In genomic region chr3:138216091-138216490, GRCm38 (mm10) we compare ENCODE assay signal across 29 mouse cellular contexts. TPM values are rescaled to one million over a fixed set of nuclear protein-coding genes. Genes with fewer than 3 reads are reported as not detected.
DNase-seq lines count a peak whose midpoint lies in the region; ATAC-seq and TF ChIP-seq lines count a peak whose summit lies in the region.
"Had no signal": no experiment of that assay in that cellular context is flagged by ENCODE, and none has a peak within 500 bp of the region (broad histone marks: within the 10 kb centered on the region; RNA-seq: fewer than 3 reads in every experiment).

No protein-coding gene starts in this region.

- no peak for TF ChIP-seq EP300 in lung, postnatal 0 days (IDR thresholded peaks at IDR 0.05)

- H3K27ac ChIP-seq in embryonic facial prominence, embryonic 15.5 days (replicated peaks) = 0 out of 2 replicates have a peak overlapping the region, but pooled peaks have one; percentile 8
- H3K27ac ChIP-seq in embryonic facial prominence, embryonic 10.5 days (replicated peaks) = no peak overlapping the region
- H3K27ac ChIP-seq in lung, postnatal 0 days (ENCODE audit: low read length) = no peak overlapping the region
- H3K27ac ChIP-seq: gastrocnemius, adult 2 months; heart, embryonic 13.5 days; hindbrain, embryonic 14.5 days; hindbrain, postnatal 0 days had no signal

- H3K4me1 ChIP-seq in embryonic facial prominence, embryonic 15.5 days = peaks cover 18% of the 10 kb centered on the region; the same call in 1 of the 2 replicates
- peaks cover 7% of the 10 kb centered on the region for H3K4me1 ChIP-seq in embryonic facial prominence, embryonic 10.5 days
- no peaks in the 10 kb centered on the region for H3K4me1 ChIP-seq in lung, postnatal 0 days (ENCODE audit: insufficient read depth, low read depth, low read length)
- H3K4me1 ChIP-seq: heart, embryonic 13.5 days had no signal

- H3K9ac ChIP-seq in embryonic facial prominence, embryonic 15.5 days = no peak overlapping the region
- H3K9ac ChIP-seq in lung, postnatal 0 days (replicated peaks; ENCODE audit: low read depth) = no peak overlapping the region
- H3K9ac ChIP-seq: forebrain, postnatal 0 days; heart, embryonic 13.5 days; hindbrain, embryonic 14.5 days had no signal

- no peak overlapping the region for H3K4me2 ChIP-seq in embryonic facial prominence, embryonic 15.5 days (replicated peaks)
- H3K4me2 ChIP-seq in lung, postnatal 0 days (replicated peaks; ENCODE audit: low read depth, low read length) = no peak overlapping the region
- H3K4me2 ChIP-seq: heart, embryonic 13.5 days; hindbrain, embryonic 14.5 days had no signal

- H3K9me3 ChIP-seq in embryonic facial prominence, embryonic 15.5 days (replicated peaks) = no peaks in the 10 kb centered on the region
- H3K9me3 ChIP-seq in embryonic facial prominence, embryonic 10.5 days = no peaks in the 10 kb centered on the region
- H3K9me3 ChIP-seq in lung, postnatal 0 days (ENCODE audit: low read length) = no peaks in the 10 kb centered on the region
- H3K9me3 ChIP-seq: heart, embryonic 13.5 days had no signal

- ATAC-seq in embryonic facial prominence, embryonic 15.5 days (ENCODE audit: insufficient number of reproducible peaks, low FRiP score, low TSS enrichment, low read depth) = no peak
- ATAC-seq in lung, postnatal 0 days = no peak
- ATAC-seq: activated CD4-positive, CD25-positive, alpha-beta regulatory T cell, adult 4 months; forebrain, embryonic 14.5 days; forebrain, postnatal 0 days; hindbrain, postnatal 0 days had no signal

- no peak overlapping the region for H3K4me3 ChIP-seq in embryonic facial prominence, embryonic 15.5 days (replicated peaks)
- no peak overlapping the region for H3K4me3 ChIP-seq in embryonic facial prominence, embryonic 10.5 days
- H3K4me3 ChIP-seq in lung, postnatal 0 days (ENCODE audit: low read depth, low read length) = no peak overlapping the region
- H3K4me3 ChIP-seq: gastrocnemius, adult 2 months; heart, embryonic 13.5 days had no signal

- H3K27me3 ChIP-seq in embryonic facial prominence, embryonic 15.5 days = no peaks in the 10 kb centered on the region
- H3K27me3 ChIP-seq in embryonic facial prominence, embryonic 10.5 days (replicated peaks; ENCODE audit: low read depth, poor library complexity, severe bottlenecking) = no peaks in the 10 kb centered on the region
- H3K27me3 ChIP-seq in lung, postnatal 0 days (replicated peaks; ENCODE audit: insufficient read depth, low read length) = no peaks in the 10 kb centered on the region
- H3K27me3 ChIP-seq: heart, embryonic 13.5 days had no signal

- TF ChIP-seq CTCF in lung, postnatal 0 days (IDR thresholded peaks at IDR 0.05) = no peak

- WGBS in embryonic facial prominence, embryonic 15.5 days = 73% methylated on average over 8 of the region's 8 CpGs
- WGBS in embryonic facial prominence, embryonic 10.5 days = 87% methylated on average over 8 of the region's 8 CpGs
- 77% methylated on average over 8 of the region's 8 CpGs for WGBS in lung, postnatal 0 days

- DNase-seq in embryonic facial prominence, embryonic 10.5 days (ENCODE audit: low spot score) = no peak
- peak; percentile 14 for DNase-seq in lung, postnatal 0 days (ENCODE audit: low spot score)
- no peak for DNase-seq in lung, postnatal 4 days
- DNase-seq in urinary bladder, postnatal 14 days (ENCODE audit: low spot score) = peak; percentile 44
- DNase-seq in urinary bladder, adult 2 months (ENCODE audit: low spot score) = no peak
- DNase-seq: adrenal gland, adult 8-10 months; cerebellum, adult 11-12 months; cerebellum, adult 8-10 months; cerebellum, postnatal 10 days; cerebellum, postnatal 36 days; forebrain, postnatal 0 days; gastrocnemius, adult 2 months; gastrocnemius, postnatal 14 days; heart, postnatal 14 days; heart, postnatal 4 days had no signal

- no peaks in the 10 kb centered on the region for H3K36me3 ChIP-seq in embryonic facial prominence, embryonic 15.5 days
- no peaks in the 10 kb centered on the region for H3K36me3 ChIP-seq in embryonic facial prominence, embryonic 10.5 days (replicated peaks)
- no peaks in the 10 kb centered on the region for H3K36me3 ChIP-seq in lung, postnatal 0 days (ENCODE audit: insufficient read depth, low read length)
- H3K36me3 ChIP-seq: heart, embryonic 13.5 days had no signal

RNA-seq across cellular contexts. Expression of gene Adh7, which starts 1.5 kb away (rescaled TPM):
- polyA plus RNA-seq in embryonic facial prominence, embryonic 15.5 days (2015; fragmentation: Nextera tagmentation; extraction: Ambion mirVana) = 8.1 and 8.7 TPM in 2 replicates
- not detected in 2 replicates for polyA plus RNA-seq in embryonic facial prominence, embryonic 10.5 days (2016; fragmentation: Nextera tagmentation; extraction: Ambion mirVana)
- polyA plus RNA-seq in lung, postnatal 0 days (2015; fragmentation: Nextera tagmentation; extraction: Ambion mirVana) = 0.62 and 1.1 TPM in 2 replicates
- 19.4 and 28.9 TPM in 2 replicates for polyA plus RNA-seq in urinary bladder, adult 2 months (2012; rRNA removed)
- polyA plus RNA-seq: activated CD4-positive, CD25-positive, alpha-beta regulatory T cell, adult 4 months; embryonic facial prominence, embryonic 11.5 days had no signal

RNA-seq across cellular contexts. Expression of gene 4930579F01Rik, which starts 22.5 kb away (rescaled TPM):
- polyA plus RNA-seq in embryonic facial prominence, embryonic 15.5 days (2015; fragmentation: Nextera tagmentation; extraction: Ambion mirVana) = 0.12 and 0.36 TPM in 2 replicates
- polyA plus RNA-seq in embryonic facial prominence, embryonic 10.5 days (2016; fragmentation: Nextera tagmentation; extraction: Ambion mirVana) = not detected in 2 replicates
- polyA plus RNA-seq in lung, postnatal 0 days (2015; fragmentation: Nextera tagmentation; extraction: Ambion mirVana) = not detected in 2 replicates
- polyA plus RNA-seq in urinary bladder, adult 2 months (2012; rRNA removed) = 0.03 TPM in 1 of 2 replicates, not detected in the other
- polyA plus RNA-seq: activated CD4-positive, CD25-positive, alpha-beta regulatory T cell, adult 4 months; brain, embryonic 14.5 days; cortical plate, adult 2 months; embryonic facial prominence, embryonic 11.5 days; embryonic facial prominence, embryonic 14.5 days; forebrain, embryonic 11.5 days; forebrain, embryonic 14.5 days; forebrain, postnatal 0 days; frontal cortex, adult 2 months; heart, embryonic 13.5 days; heart, embryonic 16.5 days; hindbrain, embryonic 11.5 days; hindbrain, embryonic 14.5 days had no signal

RNA-seq across cellular contexts. Expression of gene Adh1, which starts 44.7 kb away (rescaled TPM):
- 30.5 and 31.6 TPM in 2 replicates for polyA plus RNA-seq in embryonic facial prominence, embryonic 15.5 days (2015; fragmentation: Nextera tagmentation; extraction: Ambion mirVana)
- polyA plus RNA-seq in embryonic facial prominence, embryonic 10.5 days (2016; fragmentation: Nextera tagmentation; extraction: Ambion mirVana) = not detected in 2 replicates
- 801 and 895 TPM in 2 replicates for polyA plus RNA-seq in lung, postnatal 0 days (2015; fragmentation: Nextera tagmentation; extraction: Ambion mirVana)
- polyA plus RNA-seq in urinary bladder, adult 2 months (2012; rRNA removed) = 754 and 825 TPM in 2 replicates
- polyA plus RNA-seq: embryonic facial prominence, embryonic 11.5 days had no signal

Comparison
In these comparisons a context has a peak if more than half of its experiments do, and no peak if none do; other contexts are left out.
1. DNase-seq: peak in lung, postnatal 0 days (single experiment) and urinary bladder, postnatal 14 days (single experiment); none in embryonic facial prominence, embryonic 10.5 days (single experiment), lung, postnatal 4 days (0 of 2) and urinary bladder, adult 2 months (single experiment).
2. RNA of gene Adh1, which starts 44.7 kb away (polyA plus RNA-seq): 754 to 825 TPM in urinary bladder, adult 2 months, 801 to 895 TPM in lung, postnatal 0 days and 30.5 to 31.6 TPM in embryonic facial prominence, embryonic 15.5 days; not detected in embryonic facial prominence, embryonic 10.5 days; every median in the first group is over 10 times any median in the second.